Mouse (Mus musculus): ENCODE results near the gene Unk. TPM values are rescaled to one million over a fixed set of nuclear protein-coding genes. Genes with fewer than 3 reads are reported as not detected.

The Unk gene
- polyA plus RNA-seq, 1 experiment: 28.1 TPM

DNA sequence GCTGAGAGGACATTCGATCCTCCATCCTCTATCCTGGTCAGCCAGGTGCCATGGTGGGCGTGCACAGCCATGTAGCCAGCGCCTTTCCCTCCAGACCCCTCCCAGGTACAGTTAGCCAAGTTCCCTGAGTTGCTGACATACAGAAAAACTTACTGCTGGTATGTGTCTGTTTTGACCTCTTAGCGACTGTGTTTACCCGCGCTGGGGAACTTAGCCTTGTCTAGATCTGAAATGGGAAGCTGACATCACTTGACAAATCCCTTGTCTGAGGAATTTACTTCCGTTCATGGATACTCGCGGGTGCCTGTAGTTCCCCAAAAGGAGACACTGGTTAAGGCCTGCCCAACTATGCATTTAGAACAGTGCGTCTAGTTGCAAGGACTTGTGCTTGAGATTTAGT lies 80.4 kb downstream of the Unk start:
- Histone ChIP-seq H3K27ac (ENCODE audit: insufficient read depth, low read depth, low read length) (peak overlapping the region; percentile 99), H3K4me1 (ENCODE audit: control insufficient read depth, insufficient read depth, low read length) (peaks cover 23% of the 10 kb centered on the region), H3K4me3 (ENCODE audit: insufficient read depth, low read length) (peak overlapping the region; percentile 90)
- TF ChIP-seq POLR2A (IDR thresholded peaks at IDR 0.05; ENCODE audit: borderline replicate concordance, low read depth, low read length) (no peak), CTCF (IDR thresholded peaks at IDR 0.05; ENCODE audit: low read depth, low read length) (no peak)

Other genes with a start within 250 kb of the Unk start
- 3.9 and 5.6 TPM in 2 replicates for gene Caskin2, start 216.7 kb upstream of the Unk start, polyA plus RNA-seq (2012; ENCODE audit: insufficient read depth, insufficient read length, missing spikeins)
- gene Tsen54, start 215.6 kb upstream of the Unk start, polyA plus RNA-seq (2012; ENCODE audit: insufficient read depth, insufficient read length, missing spikeins): 10.6 and 14.4 TPM in 2 replicates
- 4.0 and 4.9 TPM in 2 replicates for gene Llgl2, start 206.3 kb upstream of the Unk start, polyA plus RNA-seq (2012; ENCODE audit: insufficient read depth, insufficient read length, missing spikeins)
- not detected in 2 replicates for gene Myo15b, start 171.9 kb upstream of the Unk start, polyA plus RNA-seq (2012; ENCODE audit: insufficient read depth, insufficient read length, missing spikeins)
- not detected in 2 replicates for gene Smim5, start 130.4 kb upstream of the Unk start, polyA plus RNA-seq (2012; ENCODE audit: insufficient read depth, insufficient read length, missing spikeins)
- gene Smim6, start 118.3 kb upstream of the Unk start, polyA plus RNA-seq (2012; ENCODE audit: insufficient read depth, insufficient read length, missing spikeins): not detected in 2 replicates
- gene Sap30bp, start 97.0 kb upstream of the Unk start, polyA plus RNA-seq (2012; ENCODE audit: insufficient read depth, insufficient read length, missing spikeins): 23.6 and 24.5 TPM in 2 replicates
- gene Recql5, start 96.8 kb upstream of the Unk start, polyA plus RNA-seq (2012; ENCODE audit: insufficient read depth, insufficient read length, missing spikeins): 19.9 and 21.5 TPM in 2 replicates
- gene Itgb4, start 55.6 kb upstream of the Unk start, polyA plus RNA-seq (2012; ENCODE audit: insufficient read depth, insufficient read length, missing spikeins): 0.23 TPM in 1 of 2 replicates, not detected in the other
- 12.2 and 14.4 TPM in 2 replicates for gene Galk1, start 17.6 kb upstream of the Unk start, polyA plus RNA-seq (2012; ENCODE audit: insufficient read depth, insufficient read length, missing spikeins)
- gene H3f3b, start 2.4 kb upstream of the Unk start, polyA plus RNA-seq (2012; ENCODE audit: insufficient read depth, insufficient read length, missing spikeins): 431 and 432 TPM in 2 replicates
- gene Unc13d, start 47.6 kb downstream of the Unk start, polyA plus RNA-seq (2012; ENCODE audit: insufficient read depth, insufficient read length, missing spikeins): 23.2 and 32.3 TPM in 2 replicates
- 134 and 155 TPM in 2 replicates for gene Wbp2, start 56.7 kb downstream of the Unk start, polyA plus RNA-seq (2012; ENCODE audit: insufficient read depth, insufficient read length, missing spikeins)
- gene Trim47, start 96.9 kb downstream of the Unk start, polyA plus RNA-seq (2012; ENCODE audit: insufficient read depth, insufficient read length, missing spikeins): 32.1 and 38.5 TPM in 2 replicates
- 22.4 and 23.4 TPM in 2 replicates for gene Trim65, start 100.8 kb downstream of the Unk start, polyA plus RNA-seq (2012; ENCODE audit: insufficient read depth, insufficient read length, missing spikeins)
- 19.2 and 31.8 TPM in 2 replicates for gene Mrpl38, start 108.5 kb downstream of the Unk start, polyA plus RNA-seq (2012; ENCODE audit: insufficient read depth, insufficient read length, missing spikeins)
- 21.1 and 26.4 TPM in 2 replicates for gene Fbf1, start 137.8 kb downstream of the Unk start, polyA plus RNA-seq (2012; ENCODE audit: insufficient read depth, insufficient read length, missing spikeins)
- 70.4 TPM in 2 replicates for gene Ten1, start 168.5 kb downstream of the Unk start, polyA plus RNA-seq (2012; ENCODE audit: insufficient read depth, insufficient read length, missing spikeins)
- 47.0 and 47.6 TPM in 2 replicates for gene Acox1, start 168.7 kb downstream of the Unk start, polyA plus RNA-seq (2012; ENCODE audit: insufficient read depth, insufficient read length, missing spikeins)
- gene Evpl, start 207.8 kb downstream of the Unk start, polyA plus RNA-seq (2012; ENCODE audit: insufficient read depth, insufficient read length, missing spikeins): not detected in 2 replicates
- gene Srp68, start 243.9 kb downstream of the Unk start, polyA plus RNA-seq (2012; ENCODE audit: insufficient read depth, insufficient read length, missing spikeins): 42.5 and 43.7 TPM in 2 replicates